Comparison of ENCODE assay signal across 17 mouse cellular contexts in the genomic region with DNA sequence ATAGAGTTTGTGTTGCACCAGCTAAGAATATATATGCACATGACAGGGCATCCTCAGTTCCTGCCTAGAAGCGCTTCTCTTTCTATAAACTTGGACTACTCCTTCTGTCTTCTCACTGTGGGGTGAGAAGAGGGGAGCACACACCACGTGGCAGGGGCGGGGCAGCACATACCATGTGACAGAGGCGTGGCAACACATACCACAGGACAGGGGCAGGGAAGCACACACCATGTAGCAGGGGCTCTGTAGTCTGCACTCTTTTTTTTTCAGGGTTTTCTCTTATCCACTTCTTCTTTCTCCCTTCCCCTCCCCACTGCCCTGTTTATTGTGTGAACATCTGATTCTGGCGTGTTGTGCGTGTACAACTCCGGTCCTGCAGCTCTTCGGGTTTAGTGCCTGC.
DNase-seq lines count a peak whose midpoint lies in the region; ATAC-seq and TF ChIP-seq lines count a peak whose summit lies in the region.
"Had no signal": no experiment of that assay in that cellular context is flagged by ENCODE, and none has a peak within 500 bp of the region (broad histone marks: within the 10 kb centered on the region; RNA-seq: fewer than 3 reads in every experiment).

No protein-coding gene starts in this region.

- no peaks in the 10 kb centered on the region for H3K27me3 ChIP-seq in embryonic facial prominence, embryonic 13.5 days
- 0 out of 2 replicates have a peak, but pooled peaks cover 8% of the 10 kb centered on the region for H3K27me3 ChIP-seq in embryonic facial prominence, embryonic 10.5 days (replicated peaks; ENCODE audit: low read depth, poor library complexity, severe bottlenecking)
- H3K27me3 ChIP-seq in thymus, adult 2 months (ENCODE audit: control insufficient read depth, insufficient read depth, low read length): no peaks in the 10 kb centered on the region
- H3K27me3 ChIP-seq in hindbrain, embryonic 16.5 days (replicated peaks; ENCODE audit: control insufficient read depth, insufficient read depth, low read length): no peaks in the 10 kb centered on the region
- H3K27me3 ChIP-seq: embryonic facial prominence, embryonic 12.5 days; hindbrain, embryonic 13.5 days; limb, embryonic 15.5 days; stomach, embryonic 15.5 days had no signal

- no peak for ATAC-seq in embryonic facial prominence, embryonic 13.5 days (ENCODE audit: insufficient number of reproducible peaks, insufficient read depth, low FRiP score, low TSS enrichment, low read depth)
- peak; percentile 22; the same call in 1 of the 2 replicates for ATAC-seq in megakaryocyte, adult 5-6 weeks (ENCODE audit: poor library complexity, severe bottlenecking)
- no peak for ATAC-seq in hindbrain, embryonic 16.5 days

- no peaks in the 10 kb centered on the region for H3K9me3 ChIP-seq in embryonic facial prominence, embryonic 13.5 days
- no peaks in the 10 kb centered on the region for H3K9me3 ChIP-seq in embryonic facial prominence, embryonic 10.5 days
- no peaks in the 10 kb centered on the region for H3K9me3 ChIP-seq in hindbrain, embryonic 16.5 days (ENCODE audit: control insufficient read depth, low read length)
- H3K9me3 ChIP-seq: embryonic facial prominence, embryonic 12.5 days; hindbrain, embryonic 13.5 days; limb, embryonic 15.5 days; stomach, embryonic 15.5 days had no signal

- H3K4me3 ChIP-seq in embryonic facial prominence, embryonic 13.5 days: no peak overlapping the region
- no peak overlapping the region for H3K4me3 ChIP-seq in embryonic facial prominence, embryonic 10.5 days
- no peak overlapping the region for H3K4me3 ChIP-seq in thymus, adult 2 months (ENCODE audit: control insufficient read depth, insufficient read depth, low read length)
- no peak overlapping the region for H3K4me3 ChIP-seq in hindbrain, embryonic 16.5 days (ENCODE audit: low read length)
- H3K4me3 ChIP-seq: embryonic facial prominence, embryonic 12.5 days; hindbrain, embryonic 13.5 days; limb, embryonic 15.5 days; stomach, embryonic 15.5 days had no signal

- peaks cover 45% of the 10 kb centered on the region for H3K36me3 ChIP-seq in embryonic facial prominence, embryonic 13.5 days
- H3K36me3 ChIP-seq in embryonic facial prominence, embryonic 10.5 days (replicated peaks): no peaks in the 10 kb centered on the region
- H3K36me3 ChIP-seq in thymus, adult 2 months (ENCODE audit: control insufficient read depth, insufficient read depth, low read length): peaks cover 22% of the 10 kb centered on the region
- no peaks in the 10 kb centered on the region for H3K36me3 ChIP-seq in hindbrain, embryonic 16.5 days (ENCODE audit: control insufficient read depth, insufficient read depth, low read length)
- H3K36me3 ChIP-seq: embryonic facial prominence, embryonic 12.5 days; hindbrain, embryonic 13.5 days; limb, embryonic 15.5 days; stomach, embryonic 15.5 days had no signal

- no peak overlapping the region for H3K9ac ChIP-seq in embryonic facial prominence, embryonic 13.5 days
- no peak overlapping the region for H3K9ac ChIP-seq in hindbrain, embryonic 16.5 days (ENCODE audit: low read depth, low read length)
- H3K9ac ChIP-seq: hindbrain, embryonic 13.5 days; limb, embryonic 15.5 days; stomach, embryonic 15.5 days had no signal

- DNase-seq in embryonic facial prominence, embryonic 10.5 days (ENCODE audit: low spot score): no peak
- DNase-seq in thymus, postnatal 14 days: peak; percentile 42
- DNase-seq in thymus, adult 2 months: no peak
- DNase-seq in testis, postnatal 14 days (ENCODE audit: low spot score): no peak
- no peak for DNase-seq in adrenal gland, postnatal 10 days
- DNase-seq: cerebellum, adult 11-12 months; cerebellum, postnatal 36 days; heart, adult 11 months; kidney, adult 2 months; kidney, postnatal 36 days had no signal

- H3K4me2 ChIP-seq in embryonic facial prominence, embryonic 13.5 days: no peak overlapping the region
- no peak overlapping the region for H3K4me2 ChIP-seq in hindbrain, embryonic 16.5 days (ENCODE audit: low read length)
- H3K4me2 ChIP-seq: embryonic facial prominence, embryonic 12.5 days; hindbrain, embryonic 13.5 days; limb, embryonic 15.5 days; stomach, embryonic 15.5 days had no signal

- TF ChIP-seq POLR2A in thymus, adult 2 months (IDR thresholded peaks at IDR 0.05; ENCODE audit: control insufficient read depth, extremely low read depth, insufficient read depth, low read length, poor library complexity): no peak

- TF ChIP-seq CTCF in thymus, adult 2 months (IDR thresholded peaks at IDR 0.05; ENCODE audit: borderline replicate concordance, control insufficient read depth, extremely low read depth, insufficient read depth, low read length, poor library complexity): no peak

- 0 out of 2 replicates have a peak overlapping the region, but pooled peaks have one; percentile 1 for H3K27ac ChIP-seq in embryonic facial prominence, embryonic 13.5 days
- H3K27ac ChIP-seq in embryonic facial prominence, embryonic 10.5 days (replicated peaks): no peak overlapping the region
- no peak overlapping the region for H3K27ac ChIP-seq in thymus, adult 2 months (ENCODE audit: control insufficient read depth, insufficient read depth, low read length)
- no peak overlapping the region for H3K27ac ChIP-seq in hindbrain, embryonic 16.5 days (ENCODE audit: low read depth, low read length)
- H3K27ac ChIP-seq: embryonic facial prominence, embryonic 12.5 days; hindbrain, embryonic 13.5 days; limb, embryonic 15.5 days; stomach, embryonic 15.5 days had no signal

- 80% methylated on average over 8 of the region's 8 CpGs for WGBS in embryonic facial prominence, embryonic 13.5 days
- WGBS in embryonic facial prominence, embryonic 10.5 days: 82% methylated on average over 8 of the region's 8 CpGs
- WGBS in thymus, adult 2 months: 65% methylated on average over 8 of the region's 8 CpGs
- WGBS in hindbrain, embryonic 16.5 days: 79% methylated on average over 8 of the region's 8 CpGs

- H3K4me1 ChIP-seq in embryonic facial prominence, embryonic 13.5 days: peaks cover 28% of the 10 kb centered on the region
- H3K4me1 ChIP-seq in embryonic facial prominence, embryonic 10.5 days: peaks cover 16% of the 10 kb centered on the region
- peaks cover 28% of the 10 kb centered on the region for H3K4me1 ChIP-seq in thymus, adult 2 months (replicated peaks; ENCODE audit: control insufficient read depth, insufficient read depth, low read length)
- H3K4me1 ChIP-seq in hindbrain, embryonic 16.5 days (ENCODE audit: control insufficient read depth, insufficient read depth, low read depth, low read length): no peaks in the 10 kb centered on the region
- H3K4me1 ChIP-seq: hindbrain, embryonic 13.5 days; stomach, embryonic 15.5 days had no signal
